Mouse (Mus musculus) gastrocnemius, postnatal 25 days (tissue): ENCODE results near the gene Gimap1. TPM values are rescaled to one million over a fixed set of nuclear protein-coding genes. Genes with fewer than 3 reads are reported as not detected.

Experiments
- DNase-seq: peaks from one replicate; pipeline ENCODE4 v3.0.0; 2022
- long read RNA-seq, 2 experiments: library from polyadenylated mRNA; stranded (forward); transcript quantifications; one replicate each; pipeline ENCODE4 v2.0.0; 2021
- total RNA-seq, 2 experiments: library from RNA; stranded (reverse); gene quantifications; 1 replicate in 1 of 2; 2 replicates in 1 of 2; pipeline ENCODE4 v1.2.3; 2021

Gimap1 gene
- 1 to 10 TPM; 2.5 to 5.0 TPM for total RNA-seq
- long read RNA-seq, experiment 1, partial matches to known transcripts: 1 of 5 reads
- long read RNA-seq, experiment 1, other reads (novel, unspliced or antisense): 0 of 5 reads
- long read RNA-seq, experiment 2, transcript Gimap1-201 (3 exons, 1,493 nt): major isoform, 8 of 13 reads
- long read RNA-seq, experiment 2, partial matches to known transcripts: 0 of 13 reads
- long read RNA-seq, experiment 2, other reads (novel, unspliced or antisense): 1 of 13 reads

DNA sequence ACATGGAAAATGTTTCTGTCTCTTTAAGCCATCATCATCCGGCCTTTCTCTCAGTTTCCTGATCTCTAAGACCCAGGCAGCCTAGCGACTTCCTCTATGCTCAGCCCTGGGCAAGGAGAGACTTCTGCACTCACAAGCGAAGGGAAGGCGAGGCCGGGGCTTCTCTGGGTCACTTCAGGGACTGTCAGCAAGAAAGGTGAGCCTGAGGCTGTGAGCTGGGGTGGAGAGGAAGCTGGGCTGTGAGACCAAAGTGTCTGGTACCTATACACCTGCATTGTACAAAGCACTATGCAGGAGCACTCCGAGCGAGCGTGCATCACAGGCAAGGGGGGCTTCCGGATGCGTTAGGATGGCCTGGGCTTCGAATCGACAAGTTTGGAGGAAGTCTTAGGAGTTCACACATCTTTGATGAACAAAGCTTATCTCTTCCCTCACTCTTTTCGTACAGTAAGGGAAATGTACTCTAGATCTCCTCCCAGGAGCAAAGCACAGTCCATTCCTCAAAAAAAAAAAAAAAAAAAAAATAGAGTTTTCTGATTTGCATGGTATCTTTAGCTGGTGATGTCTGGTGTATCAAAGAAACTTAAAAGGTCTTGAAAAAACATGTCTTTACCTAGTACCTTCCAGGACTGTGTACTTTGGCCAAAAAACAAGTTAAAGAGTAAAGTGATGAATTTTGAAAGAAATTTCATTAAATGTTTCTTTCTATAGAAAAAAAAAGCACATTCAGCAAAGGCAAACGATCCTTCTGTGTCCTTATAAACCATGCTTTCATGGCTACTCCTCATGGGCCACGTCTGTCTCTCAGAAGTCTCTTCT, at the start of gene Gimap1:
Gene Gimap1, plus strand, starts transcription at position 94 of the 819 bp plus-strand sequence.
- DNase-seq: peak; percentile 38

DNA sequence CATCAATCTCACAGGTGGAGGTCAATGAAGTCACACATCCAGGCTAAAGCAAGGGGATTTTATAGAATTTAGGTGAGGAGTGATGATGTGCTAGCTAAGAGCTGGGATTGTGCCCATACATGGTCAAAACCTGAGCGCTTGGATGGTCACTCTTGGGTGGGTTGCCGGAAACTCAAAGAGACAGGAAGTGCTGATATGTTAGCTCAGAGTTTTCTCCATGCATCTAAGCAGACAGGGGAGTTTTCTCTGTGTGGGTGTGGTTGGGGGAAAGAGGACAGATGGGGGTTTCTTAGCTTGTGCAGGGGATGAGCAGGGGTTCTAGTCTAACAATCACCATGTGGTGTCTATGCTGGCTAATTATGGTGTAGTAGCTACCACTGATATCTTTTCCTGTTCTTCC, 49.5 kb upstream of the Gimap1 start:
- DNase-seq: no peak

DNA sequence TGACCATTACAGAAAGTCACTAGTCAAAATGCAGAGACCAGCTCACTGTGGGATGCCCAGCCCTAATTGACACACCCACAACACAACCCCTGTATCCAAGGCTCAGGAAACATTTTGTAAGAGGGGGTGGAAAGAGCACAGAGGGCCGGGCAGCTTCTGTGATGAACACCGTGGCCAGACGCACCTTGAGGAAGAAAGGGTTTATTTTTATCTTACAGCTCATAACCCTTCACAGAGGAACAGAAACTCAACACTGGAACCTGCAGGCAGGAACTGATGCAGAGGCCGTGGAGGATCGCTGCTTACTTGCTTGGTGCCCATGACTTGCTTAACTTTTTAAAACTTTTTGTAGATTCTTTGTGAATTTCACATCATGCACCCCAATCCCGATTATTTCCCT, 45.9 kb upstream of the Gimap1 start:
- DNase-seq: no peak

DNA sequence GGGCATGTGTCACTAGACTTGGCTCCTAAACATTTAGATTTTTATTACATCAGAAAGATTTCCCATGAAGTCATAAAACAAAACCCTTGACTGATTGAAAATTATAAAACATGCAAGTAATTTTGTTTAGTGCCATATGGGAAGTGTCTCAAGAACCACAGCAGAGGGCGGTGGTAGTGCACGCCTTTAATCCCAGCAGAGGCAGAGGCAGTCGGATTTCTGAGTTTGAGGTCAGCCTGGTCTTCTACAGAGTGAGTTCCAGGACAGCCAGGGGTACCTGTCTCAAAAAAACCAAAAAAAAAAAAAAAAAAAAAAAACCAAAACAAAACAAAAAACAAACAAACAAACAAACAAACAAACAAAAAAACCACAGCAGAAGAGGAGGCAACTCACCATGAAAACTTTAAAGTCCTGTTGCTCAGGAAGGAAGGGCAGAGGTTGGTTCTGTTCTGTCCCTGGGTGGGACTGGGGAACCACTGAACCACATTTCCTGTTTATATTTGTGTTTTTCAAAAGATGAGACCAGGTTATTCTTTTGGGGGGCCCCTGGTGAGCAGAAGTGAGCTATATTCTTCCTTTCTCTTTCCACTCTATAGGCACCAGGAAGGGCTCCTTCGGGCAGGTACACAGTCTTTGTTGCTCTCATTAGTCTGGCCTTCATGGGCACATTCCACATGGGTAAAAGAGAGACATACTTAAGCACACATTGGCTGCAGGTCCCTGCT, 41.9 kb upstream of the Gimap1 start:
- DNase-seq: no peak

- DNase-seq: no peak
Observed at GRCm38 (mm10) chr6:48697555-48697930, 41.3 kb upstream of the Gimap1 start.

- DNase-seq: no peak
Observed at GRCm38 (mm10) chr6:48698066-48698856, 40.6 kb upstream of the Gimap1 start.

- no peak for DNase-seq
Observed at GRCm38 (mm10) chr6:48698888-48699287, 40.0 kb upstream of the Gimap1 start.

DNA sequence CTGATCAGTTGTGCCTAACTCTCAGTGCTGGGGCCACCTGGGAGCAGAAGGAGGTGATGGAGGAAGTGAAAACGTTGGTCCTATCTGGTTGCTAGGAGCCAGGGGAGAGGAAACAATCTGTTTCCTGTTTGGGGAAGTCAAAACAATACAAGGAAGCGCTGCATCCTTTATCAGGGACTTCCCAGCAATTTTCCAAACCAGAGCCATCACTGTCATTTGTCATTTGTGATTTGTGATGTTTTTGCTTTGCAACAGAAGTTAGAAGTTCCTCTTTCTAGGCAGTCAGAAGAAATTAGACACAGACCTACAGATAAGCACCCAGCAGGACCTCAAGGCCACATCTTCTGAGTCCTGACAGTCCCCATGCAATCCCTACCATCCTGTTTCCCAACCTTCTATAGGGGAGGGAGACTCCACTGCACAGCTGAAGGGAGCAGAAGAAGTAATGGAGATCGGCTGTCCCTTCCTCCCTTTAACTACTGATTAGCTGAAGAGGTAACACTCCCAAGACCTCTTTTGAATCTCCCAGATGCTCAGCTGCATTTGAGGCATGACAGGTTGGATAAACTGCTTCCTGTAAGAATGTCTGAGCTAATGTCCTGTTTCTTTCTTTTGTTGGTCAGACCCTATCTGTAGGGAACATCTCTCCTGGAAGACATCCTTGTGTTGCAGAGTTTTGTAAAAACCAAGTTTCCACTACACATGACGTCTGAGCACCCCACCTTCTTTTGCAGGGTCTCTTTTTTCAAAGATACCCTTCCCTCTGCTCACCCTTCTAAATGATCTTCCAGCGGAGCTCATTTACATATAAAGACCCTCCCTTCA, 38.4 kb upstream of the Gimap1 start:
- peak; percentile 39 for DNase-seq

GRCm38 (mm10) chr6:48702146-48702545, 36.7 kb upstream of the Gimap1 start:
- DNase-seq: no peak

DNA sequence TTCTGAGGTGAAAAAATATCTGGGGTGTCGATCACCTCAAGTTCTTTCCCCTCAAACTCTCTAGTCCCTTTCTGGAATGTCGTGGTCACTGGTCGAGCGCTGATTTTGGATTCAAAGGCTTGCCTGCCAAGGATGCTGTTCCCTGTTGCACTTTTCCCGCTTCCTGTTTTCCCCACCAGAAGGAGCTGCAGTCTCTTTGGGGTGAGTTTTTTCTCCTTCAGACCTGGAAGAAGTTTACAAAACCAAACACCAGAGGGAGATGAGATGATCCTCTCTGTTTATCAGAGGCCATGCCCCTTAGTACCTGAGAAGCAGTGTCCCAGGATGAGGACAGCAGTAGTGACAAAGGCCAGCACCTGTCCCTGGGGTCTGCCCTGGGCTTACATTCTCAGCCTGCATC, 36.3 kb upstream of the Gimap1 start:
- no peak for DNase-seq

DNA sequence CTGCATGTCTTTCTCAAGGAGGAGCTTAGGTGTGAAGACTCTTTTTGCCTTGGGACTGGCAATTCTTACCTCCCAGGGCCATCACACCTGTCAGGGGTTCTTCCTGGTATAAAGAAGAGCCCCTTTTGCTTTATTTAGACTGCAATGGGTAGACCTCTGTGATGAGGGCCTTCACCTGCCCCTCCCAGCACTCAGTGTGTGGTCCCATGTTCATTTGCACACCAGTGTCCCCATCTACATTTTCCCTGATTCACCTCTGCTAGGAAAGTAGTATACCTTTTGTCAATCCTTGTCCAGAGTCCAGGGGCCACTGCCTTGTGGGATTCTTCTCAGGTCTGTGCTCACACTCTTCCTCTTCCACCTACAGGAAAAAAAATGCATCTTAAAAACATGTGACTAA, 34.7 kb upstream of the Gimap1 start:
- DNase-seq: no peak

GRCm38 (mm10) chr6:48706130-48706529, 32.7 kb upstream of the Gimap1 start:
- no peak for DNase-seq

- DNase-seq: no peak
Observed at GRCm38 (mm10) chr6:48718455-48718854, 20.4 kb upstream of the Gimap1 start, which contains the start of the genes Gm28053 and Gimap7. Gene Gm28053, plus strand, starts transcription at chr6:48718607. Gene Gimap7, plus strand, starts transcription at chr6:48718621.

DNA sequence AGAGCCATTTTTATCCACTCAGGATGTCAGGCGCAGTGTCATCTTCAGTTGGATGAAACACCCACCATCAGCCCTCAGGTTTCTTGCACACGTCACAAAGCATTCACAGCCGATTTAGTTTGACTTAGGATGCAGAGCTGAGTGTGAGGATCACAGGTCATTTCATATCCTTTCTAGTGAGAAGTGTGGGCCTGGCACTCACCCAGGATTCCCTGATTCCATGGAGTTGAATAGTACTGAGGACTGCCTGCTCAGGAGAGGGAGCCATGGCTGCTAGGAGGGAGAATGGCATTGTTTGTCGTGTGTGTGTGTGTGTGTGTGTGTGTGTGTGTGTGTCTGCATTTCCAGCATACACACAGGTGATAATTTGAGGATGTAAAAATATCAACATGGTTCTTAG, 18.5 kb upstream of the Gimap1 start:
- no peak for DNase-seq

GRCm38 (mm10) chr6:48723468-48723867, 15.4 kb upstream of the Gimap1 start:
- no peak for DNase-seq

DNA sequence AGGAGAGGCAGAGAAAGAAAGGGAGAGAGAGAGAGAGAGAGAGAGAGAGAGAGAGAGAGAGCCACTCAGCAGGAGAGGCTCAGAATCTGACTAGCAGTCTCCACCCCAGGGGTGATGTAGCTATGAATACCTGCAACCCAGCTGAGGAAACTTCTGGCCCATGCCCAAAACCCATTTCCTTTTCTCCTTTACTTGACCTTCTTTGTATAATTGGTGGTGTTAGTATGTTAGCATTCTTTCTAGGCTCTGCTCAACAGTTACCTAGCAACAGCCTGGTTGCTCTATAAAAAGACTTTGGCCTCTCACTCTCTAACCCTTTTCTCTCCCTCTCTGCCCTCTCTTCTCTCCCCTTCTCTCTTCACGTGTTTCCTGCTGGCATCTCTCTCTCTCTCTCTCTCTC, 13.4 kb upstream of the Gimap1 start:
- DNase-seq: no peak

- DNase-seq: no peak
Observed at GRCm38 (mm10) chr6:48727761-48728160, 11.1 kb upstream of the Gimap1 start.

- no peak for DNase-seq
Observed at GRCm38 (mm10) chr6:48732864-48733304, 6.0 kb upstream of the Gimap1 start.

- no peak for DNase-seq
Observed at GRCm38 (mm10) chr6:48733660-48734059, 5.2 kb upstream of the Gimap1 start.

GRCm38 (mm10) chr6:48737053-48737452, 1.8 kb upstream of the Gimap1 start:
- no peak for DNase-seq

- no peak for DNase-seq
Observed at GRCm38 (mm10) chr6:48737688-48738087, 1.2 kb upstream of the Gimap1 start.
